Mouse (Mus musculus) neural tube, postnatal 0 days (tissue): ENCODE results near the gene Fras1. TPM values are rescaled to one million over a fixed set of nuclear protein-coding genes. Genes with fewer than 3 reads are reported as not detected.

ENCODE experiments used
- polyA plus RNA-seq: library from polyadenylated mRNA; unstranded; fragments of >200 nt; fragmentation: Nextera tagmentation; extraction: Ambion mirVana; gene quantifications from 2 replicates; pipeline ENCODE4 v1.2.1, GENCODE M21; 2015

Gene Fras1
- polyA plus RNA-seq, result 2.8 and 3.8 TPM in 2 replicates

DNA sequence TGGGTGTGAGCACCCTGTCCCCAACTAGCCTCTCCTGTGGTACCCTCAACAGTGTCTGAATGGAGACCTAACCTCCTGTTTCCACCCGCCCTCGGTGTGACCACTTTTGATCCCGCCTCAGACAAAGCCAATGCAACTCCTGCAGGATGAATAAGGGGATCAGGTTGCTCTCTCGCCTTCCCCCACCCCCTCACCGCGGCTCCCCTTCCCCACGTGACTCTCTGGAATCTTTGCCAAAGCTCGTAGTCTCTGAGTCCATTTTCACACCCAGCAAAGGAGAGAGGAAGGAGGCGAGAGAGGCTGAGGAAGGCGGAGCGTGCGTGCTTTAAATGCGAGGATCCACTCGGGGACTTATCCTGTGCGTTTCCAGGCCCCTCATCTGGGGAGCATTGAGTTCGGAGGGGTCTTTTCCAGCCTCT lies at the start of gene Fras1:
Gene Fras1 (plus strand): TSS at position 389 of the 419 bp plus-strand sequence.

DNA sequence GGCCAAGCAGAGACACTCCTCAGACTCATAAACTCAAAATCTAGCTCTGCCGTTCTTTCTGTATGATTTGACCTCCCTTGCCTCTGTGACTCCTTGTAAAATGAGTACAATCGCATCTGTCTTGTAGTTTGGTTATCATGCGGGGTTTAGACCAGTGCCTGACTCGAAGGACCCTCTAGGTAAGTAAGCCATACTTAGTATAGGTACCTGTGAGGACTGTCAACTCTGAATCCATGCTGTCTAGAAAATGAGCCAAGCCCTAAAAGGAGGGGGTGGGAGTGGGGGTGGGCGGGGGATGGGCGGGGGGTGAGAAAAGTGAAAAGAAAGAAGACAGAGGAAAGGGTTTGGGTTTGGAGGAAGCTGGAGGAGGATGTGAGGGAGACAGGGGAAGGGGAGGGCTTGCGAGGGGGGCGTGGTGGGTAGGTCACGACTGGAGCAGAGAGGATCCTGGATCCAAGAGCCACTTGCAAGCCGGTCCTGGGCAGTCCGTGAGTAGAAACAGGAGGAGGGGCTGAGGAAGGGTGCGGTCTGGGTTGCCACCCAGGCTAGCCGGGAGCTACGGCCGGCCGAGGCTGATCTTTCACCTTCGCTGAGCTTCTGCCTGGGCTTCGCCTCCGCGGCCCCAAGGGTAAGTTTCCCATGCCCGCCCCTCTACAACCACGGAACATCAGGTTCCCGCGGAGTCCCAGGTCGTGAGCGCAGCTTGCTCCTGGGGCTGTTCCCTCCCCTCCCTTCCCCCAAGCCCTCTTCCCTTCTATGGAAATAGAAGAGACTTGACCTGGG lies 419.4 kb downstream of the Fras1 start, which contains the start of gene Anxa3:
Gene Anxa3 (plus strand): TSS at position 404 of the 783 bp plus-strand sequence.

Other genes with a start within 250 kb of the Fras1 start
- gene Cnot6l, start 209.8 kb upstream of the Fras1 start, polyA plus RNA-seq, result 23.5 and 26.5 TPM in 2 replicates
- 14.1 and 14.3 TPM in 2 replicates for gene Mrpl1, start 164.5 kb upstream of the Fras1 start, polyA plus RNA-seq